Mouse (Mus musculus): ENCODE data around the gene Itga9. TPM values are rescaled to one million over a fixed set of nuclear protein-coding genes. Genes with fewer than 3 reads are reported as not detected.

The Itga9 gene
- polyA plus RNA-seq, 1 experiment from 2014 or later = 8.3 TPM

- Histone ChIP-seq H3K4me2 (no peak overlapping the region), H3K4me3 (ENCODE audit: low read depth, low read length) (no peak overlapping the region), H3K36me3 (ENCODE audit: control insufficient read depth, insufficient read depth, low read length) (no peaks in the 10 kb centered on the region; the same call in 1 of the 2 replicates), H3K9ac (ENCODE audit: low read depth, low read length) (no peak overlapping the region), H3K4me1 (ENCODE audit: control insufficient read depth, insufficient read depth, low read length) (peaks cover 6% of the 10 kb centered on the region), H3K27me3 (ENCODE audit: control insufficient read depth, insufficient read depth, low read length) (no peaks in the 10 kb centered on the region), H3K27ac (ENCODE audit: low read depth, low read length) (no peak overlapping the region), H3K9me3 (replicated peaks; ENCODE audit: control insufficient read depth, low read length) (no peaks in the 10 kb centered on the region)
- WGBS (ENCODE audit: insufficient replicate concordance) = 86% methylated on average over 10 of the region's 10 CpGs
- no peak for ATAC-seq (replicated peaks; ENCODE audit: insufficient number of reproducible peaks, low FRiP score, low TSS enrichment)
These were observed 56.0 kb downstream of the Itga9 start for GRCm38 (mm10) chr9:118662476-118662875.

GRCm38 (mm10) chr9:118663938-118664337 is 57.4 kb downstream of the Itga9 start:
- WGBS (ENCODE audit: insufficient replicate concordance) = 68% methylated on average over 6 of the region's 6 CpGs
- Histone ChIP-seq H3K4me3 (ENCODE audit: low read depth, low read length) (no peak overlapping the region), H3K9me3 (replicated peaks; ENCODE audit: control insufficient read depth, low read length) (no peaks in the 10 kb centered on the region), H3K27me3 (ENCODE audit: control insufficient read depth, insufficient read depth, low read length) (no peaks in the 10 kb centered on the region), H3K27ac (ENCODE audit: low read depth, low read length) (no peak overlapping the region; the same call in 1 of the 2 replicates), H3K4me2 (no peak overlapping the region), H3K9ac (ENCODE audit: low read depth, low read length) (no peak overlapping the region), H3K4me1 (ENCODE audit: control insufficient read depth, insufficient read depth, low read length) (peaks cover 6% of the 10 kb centered on the region), H3K36me3 (ENCODE audit: control insufficient read depth, insufficient read depth, low read length) (no peaks in the 10 kb centered on the region; the same call in 1 of the 2 replicates)
- no peak for ATAC-seq (replicated peaks; ENCODE audit: insufficient number of reproducible peaks, low FRiP score, low TSS enrichment)

- H3K27ac ChIP-seq (ENCODE audit: low read depth, low read length) = no peak overlapping the region
- H3K36me3 ChIP-seq (ENCODE audit: control insufficient read depth, insufficient read depth, low read length) = peaks cover 4% of the 10 kb centered on the region; the same call in 1 of the 2 replicates
- no peak overlapping the region for H3K4me2 ChIP-seq
- H3K27me3 ChIP-seq (ENCODE audit: control insufficient read depth, insufficient read depth, low read length) = no peaks in the 10 kb centered on the region
- no peak overlapping the region for H3K9ac ChIP-seq (ENCODE audit: low read depth, low read length)
- ATAC-seq (replicated peaks; ENCODE audit: insufficient number of reproducible peaks, low FRiP score, low TSS enrichment) = no peak
- no peaks in the 10 kb centered on the region for H3K9me3 ChIP-seq (replicated peaks; ENCODE audit: control insufficient read depth, low read length)
- H3K4me1 ChIP-seq (ENCODE audit: control insufficient read depth, insufficient read depth, low read length) = no peaks in the 10 kb centered on the region
- H3K4me3 ChIP-seq (ENCODE audit: low read depth, low read length) = no peak overlapping the region
- 63% methylated on average over 3 of the region's 3 CpGs for WGBS (ENCODE audit: insufficient replicate concordance)
These were observed 59.6 kb downstream of the Itga9 start for GRCm38 (mm10) chr9:118666069-118666468.

GRCm38 (mm10) chr9:118669696-118670095 is 63.2 kb downstream of the Itga9 start:
- no peak overlapping the region for H3K9ac ChIP-seq (ENCODE audit: low read depth, low read length)
- no peaks in the 10 kb centered on the region for H3K4me1 ChIP-seq (ENCODE audit: control insufficient read depth, insufficient read depth, low read length)
- no peak overlapping the region for H3K4me3 ChIP-seq (ENCODE audit: low read depth, low read length)
- 83% methylated on average over 3 of the region's 3 CpGs for WGBS (ENCODE audit: insufficient replicate concordance)
- H3K9me3 ChIP-seq (replicated peaks; ENCODE audit: control insufficient read depth, low read length) = no peaks in the 10 kb centered on the region
- H3K4me2 ChIP-seq = no peak overlapping the region
- H3K27me3 ChIP-seq (ENCODE audit: control insufficient read depth, insufficient read depth, low read length) = no peaks in the 10 kb centered on the region
- peaks cover 4% of the 10 kb centered on the region; the same call in 1 of the 2 replicates for H3K36me3 ChIP-seq (ENCODE audit: control insufficient read depth, insufficient read depth, low read length)
- no peak for ATAC-seq (replicated peaks; ENCODE audit: insufficient number of reproducible peaks, low FRiP score, low TSS enrichment)
- no peak overlapping the region for H3K27ac ChIP-seq (ENCODE audit: low read depth, low read length)

GRCm38 (mm10) chr9:118674277-118674676 is 67.8 kb downstream of the Itga9 start:
- no peak for ATAC-seq (replicated peaks; ENCODE audit: insufficient number of reproducible peaks, low FRiP score, low TSS enrichment)
- no peaks in the 10 kb centered on the region for H3K27me3 ChIP-seq (ENCODE audit: control insufficient read depth, insufficient read depth, low read length)
- no peak overlapping the region for H3K27ac ChIP-seq (ENCODE audit: low read depth, low read length)
- 49% methylated on average over 12 of the region's 12 CpGs for WGBS (ENCODE audit: insufficient replicate concordance)
- no peak overlapping the region for H3K4me3 ChIP-seq (ENCODE audit: low read depth, low read length)
- no peak overlapping the region for H3K9ac ChIP-seq (ENCODE audit: low read depth, low read length)
- H3K9me3 ChIP-seq (replicated peaks; ENCODE audit: control insufficient read depth, low read length) = no peaks in the 10 kb centered on the region
- H3K36me3 ChIP-seq (ENCODE audit: control insufficient read depth, insufficient read depth, low read length) = peaks cover 1% of the 10 kb centered on the region; the same call in 1 of the 2 replicates
- H3K4me2 ChIP-seq = no peak overlapping the region
- H3K4me1 ChIP-seq (ENCODE audit: control insufficient read depth, insufficient read depth, low read length) = peaks cover 18% of the 10 kb centered on the region

- no peak overlapping the region for H3K4me2 ChIP-seq
These were observed 68.3 kb downstream of the Itga9 start for GRCm38 (mm10) chr9:118674761-118675160.

GRCm38 (mm10) chr9:118675573-118676170 is 69.2 kb downstream of the Itga9 start:
- H3K9me3 ChIP-seq (replicated peaks; ENCODE audit: control insufficient read depth, low read length) = no peaks in the 10 kb centered on the region
- no peak for ATAC-seq (replicated peaks; ENCODE audit: insufficient number of reproducible peaks, low FRiP score, low TSS enrichment)
- no peaks in the 10 kb centered on the region for H3K27me3 ChIP-seq (ENCODE audit: control insufficient read depth, insufficient read depth, low read length)
- H3K36me3 ChIP-seq (ENCODE audit: control insufficient read depth, insufficient read depth, low read length) = no peaks in the 10 kb centered on the region
- H3K4me2 ChIP-seq = no peak overlapping the region
- no peak overlapping the region for H3K4me3 ChIP-seq (ENCODE audit: low read depth, low read length)
- 80% methylated on average over 8 of the region's 8 CpGs for WGBS (ENCODE audit: insufficient replicate concordance)
- no peak overlapping the region for H3K9ac ChIP-seq (ENCODE audit: low read depth, low read length)
- H3K27ac ChIP-seq (ENCODE audit: low read depth, low read length) = no peak overlapping the region
- H3K4me1 ChIP-seq (ENCODE audit: control insufficient read depth, insufficient read depth, low read length) = peaks cover 18% of the 10 kb centered on the region

More at GRCm38 (mm10) chr9:118674761-118675160, 68.3 kb downstream of the Itga9 start:
- H3K4me1 ChIP-seq (ENCODE audit: control insufficient read depth, insufficient read depth, low read length) = peaks cover 18% of the 10 kb centered on the region
- no peaks in the 10 kb centered on the region for H3K9me3 ChIP-seq (replicated peaks; ENCODE audit: control insufficient read depth, low read length)
- 85% methylated on average over 22 of the region's 22 CpGs for WGBS (ENCODE audit: insufficient replicate concordance)
- no peaks in the 10 kb centered on the region for H3K27me3 ChIP-seq (ENCODE audit: control insufficient read depth, insufficient read depth, low read length)
- ATAC-seq (replicated peaks; ENCODE audit: insufficient number of reproducible peaks, low FRiP score, low TSS enrichment) = no peak
- H3K4me3 ChIP-seq (ENCODE audit: low read depth, low read length) = no peak overlapping the region
- H3K27ac ChIP-seq (ENCODE audit: low read depth, low read length) = no peak overlapping the region
- H3K9ac ChIP-seq (ENCODE audit: low read depth, low read length) = no peak overlapping the region
- H3K36me3 ChIP-seq (ENCODE audit: control insufficient read depth, insufficient read depth, low read length) = no peaks in the 10 kb centered on the region; the same call in 1 of the 2 replicates

- ATAC-seq (replicated peaks; ENCODE audit: insufficient number of reproducible peaks, low FRiP score, low TSS enrichment) = no peak
- H3K4me3 ChIP-seq (ENCODE audit: low read depth, low read length) = no peak overlapping the region
- no peak overlapping the region for H3K9ac ChIP-seq (ENCODE audit: low read depth, low read length)
- 72% methylated on average over 8 of the region's 8 CpGs for WGBS (ENCODE audit: insufficient replicate concordance)
- peaks cover 18% of the 10 kb centered on the region for H3K4me1 ChIP-seq (ENCODE audit: control insufficient read depth, insufficient read depth, low read length)
- H3K4me2 ChIP-seq = no peak overlapping the region
- H3K27me3 ChIP-seq (ENCODE audit: control insufficient read depth, insufficient read depth, low read length) = no peaks in the 10 kb centered on the region
- no peaks in the 10 kb centered on the region for H3K9me3 ChIP-seq (replicated peaks; ENCODE audit: control insufficient read depth, low read length)
- H3K36me3 ChIP-seq (ENCODE audit: control insufficient read depth, insufficient read depth, low read length) = no peaks in the 10 kb centered on the region
- H3K27ac ChIP-seq (ENCODE audit: low read depth, low read length) = peak overlapping the region; percentile 35; the same call in 1 of the 2 replicates
These were observed 70.2 kb downstream of the Itga9 start for GRCm38 (mm10) chr9:118676692-118677091.

- no peak overlapping the region for H3K4me2 ChIP-seq
- no peaks in the 10 kb centered on the region for H3K27me3 ChIP-seq (ENCODE audit: control insufficient read depth, insufficient read depth, low read length)
- WGBS (ENCODE audit: insufficient replicate concordance) = 48% methylated on average over 9 of the region's 9 CpGs
- H3K9me3 ChIP-seq (replicated peaks; ENCODE audit: control insufficient read depth, low read length) = no peaks in the 10 kb centered on the region
- ATAC-seq (replicated peaks; ENCODE audit: insufficient number of reproducible peaks, low FRiP score, low TSS enrichment) = no peak
- no peaks in the 10 kb centered on the region for H3K36me3 ChIP-seq (ENCODE audit: control insufficient read depth, insufficient read depth, low read length)
- H3K4me3 ChIP-seq (ENCODE audit: low read depth, low read length) = no peak overlapping the region
- no peak overlapping the region for H3K9ac ChIP-seq (ENCODE audit: low read depth, low read length)
- peaks cover 18% of the 10 kb centered on the region for H3K4me1 ChIP-seq (ENCODE audit: control insufficient read depth, insufficient read depth, low read length)
- H3K27ac ChIP-seq (ENCODE audit: low read depth, low read length) = peak overlapping the region; percentile 37; the same call in 1 of the 2 replicates
These were observed 70.9 kb downstream of the Itga9 start for GRCm38 (mm10) chr9:118677349-118677748.
